Mouse (Mus musculus) midbrain, embryonic 13.5 days (tissue): ENCODE data around the gene Grin2a. TPM values are rescaled to one million over a fixed set of nuclear protein-coding genes. Genes with fewer than 3 reads are reported as not detected.
A peak's percentile ranks its signal among the peaks of the same experiment; 100 is the strongest.

Experiments used
- ATAC-seq: fragments of 200-750 bp; cut with Nextera tagmentation; 2 replicates; pipeline ENCODE4 v1.8.0; 2017; ENCODE audit warnings: mild to moderate bottlenecking, moderate TSS enrichment, moderate library complexity
- H3K27ac ChIP-seq: fragments of 300-500 bp; sonication (generic); 2 replicates; pipeline ENCODE4 v1.5.1; 2015; ENCODE audit warnings: inconsistent platforms, mild to moderate bottlenecking, moderate library complexity
- H3K27me3 ChIP-seq: fragments of 300-500 bp; sonication (generic); 2 replicates; pipeline ENCODE4 v1.6.1; 2015; ENCODE audit warnings: mild to moderate bottlenecking, inconsistent platforms
- H3K36me3 ChIP-seq: fragments of 300-500 bp; sonication (generic); 2 replicates; pipeline ENCODE4 v1.6.1; 2015; ENCODE audit warnings: mild to moderate bottlenecking, inconsistent platforms
- H3K4me1 ChIP-seq: fragments of 300-500 bp; sonication (generic); replicated peaks from 2 replicates; pipeline ENCODE4 v1.6.1; 2015; ENCODE audit warnings: inconsistent platforms
- H3K4me2 ChIP-seq: fragments of 300-500 bp; sonication (generic); replicated peaks from 2 replicates; pipeline ENCODE4 v1.6.1; 2015; ENCODE audit warnings: moderate library complexity, mild to moderate bottlenecking, inconsistent platforms
- H3K4me3 ChIP-seq: fragments of 300-500 bp; sonication (generic); replicated peaks from 2 replicates; pipeline ENCODE4 v1.5.1; 2015; ENCODE audit warnings: mild to moderate bottlenecking, inconsistent platforms
- H3K9ac ChIP-seq: fragments of 300-500 bp; sonication (generic); replicated peaks from 2 replicates; pipeline ENCODE4 v1.6.1; 2015; ENCODE audit warnings: mild to moderate bottlenecking, inconsistent platforms
- H3K9me3 ChIP-seq: fragments of 300-500 bp; sonication (generic); 2 replicates; pipeline ENCODE4 v1.6.1; 2016; ENCODE audit warnings: mild to moderate bottlenecking, inconsistent platforms
- WGBS: fragments of 180-500 bp; shearing (Covaris S2); methylation state at CpG from one replicate; pipeline ENCODE4 v1.1.7; 2015; 5-methylcytosine and 5-hydroxymethylcytosine counted together
- polyA plus RNA-seq: library from polyadenylated mRNA; unstranded; fragments of >200 nt; fragmentation: Nextera tagmentation; extraction: Ambion mirVana; gene quantifications from 2 replicates; pipeline ENCODE4 v1.2.1, GENCODE M21; 2015

Gene Grin2a
- polyA plus RNA-seq, 1 experiment from 2014 or later: 3.8 TPM

DNA sequence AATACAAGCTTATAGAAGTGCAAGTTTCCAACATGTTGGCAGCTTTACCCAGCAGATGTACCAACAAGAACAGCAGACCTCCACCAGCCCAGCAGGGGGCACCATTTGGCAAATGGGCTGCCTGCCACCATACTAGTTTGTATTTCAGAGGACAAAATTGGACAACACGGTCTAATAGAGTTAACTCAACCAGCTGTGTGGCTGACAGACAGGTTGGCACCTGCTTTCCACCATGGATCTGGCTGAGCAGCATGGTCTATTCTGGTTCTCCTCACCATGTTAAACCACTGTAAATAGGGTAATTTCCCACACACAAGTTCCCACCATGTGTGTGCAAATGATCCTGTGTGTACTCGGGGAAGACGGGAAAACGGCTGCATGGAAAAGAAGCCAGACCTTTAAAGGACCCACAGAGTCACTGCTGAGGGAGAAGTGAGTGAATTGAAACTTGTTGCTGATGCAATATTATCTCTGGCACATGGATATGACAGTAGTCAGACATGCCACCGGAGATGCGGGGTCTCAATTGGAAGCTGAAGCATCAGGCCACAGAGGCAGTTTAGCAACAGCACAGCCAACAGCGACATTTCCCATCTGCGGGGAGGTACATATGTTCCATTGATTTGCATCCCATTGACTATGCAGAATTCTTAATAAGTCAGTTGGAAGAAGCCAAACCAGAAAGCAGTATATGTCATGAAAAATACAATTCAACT, 259.8 kb downstream of the Grin2a start:
- no peak overlapping the region for H3K9ac ChIP-seq
- H3K27ac ChIP-seq: no peak overlapping the region
- no peak overlapping the region for H3K4me3 ChIP-seq
- no peaks in the 10 kb centered on the region for H3K27me3 ChIP-seq
- H3K4me1 ChIP-seq: 0 out of 2 replicates have a peak, but pooled peaks cover 3% of the 10 kb centered on the region
- WGBS: 78% methylated on average over 8 of the region's 8 CpGs
- no peaks in the 10 kb centered on the region for H3K36me3 ChIP-seq
- no peaks in the 10 kb centered on the region for H3K9me3 ChIP-seq
- no peak overlapping the region for H3K4me2 ChIP-seq
- ATAC-seq: no peak

DNA sequence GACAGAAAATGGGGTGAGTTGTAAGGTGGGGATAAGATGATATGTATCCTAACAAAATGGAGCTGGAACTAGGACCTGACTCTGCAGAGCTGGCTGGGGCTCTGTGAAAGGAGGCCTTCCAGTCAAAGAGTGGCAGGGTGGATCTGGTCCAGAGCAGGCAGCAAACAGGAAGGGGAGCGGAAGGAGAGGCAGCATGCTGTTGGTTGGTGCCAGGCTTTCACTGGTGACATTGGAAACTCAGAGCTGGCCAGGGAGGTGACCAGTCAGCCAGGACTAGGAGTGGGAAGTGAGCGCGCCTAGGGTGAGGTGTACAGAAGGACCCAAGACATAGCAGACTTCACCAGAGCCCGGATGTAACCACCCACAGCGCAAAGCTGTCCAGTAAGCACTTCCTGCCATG, 267.8 kb downstream of the Grin2a start:
- Histone ChIP-seq H3K36me3 (no peaks in the 10 kb centered on the region), H3K4me1 (no peaks in the 10 kb centered on the region), H3K9ac (no peak overlapping the region), H3K27me3 (no peaks in the 10 kb centered on the region), H3K9me3 (no peaks in the 10 kb centered on the region), H3K4me3 (no peak overlapping the region), H3K4me2 (no peak overlapping the region), H3K27ac (no peak overlapping the region)
- ATAC-seq: no peak
- WGBS: 97% methylated on average over 5 of the region's 5 CpGs

DNA sequence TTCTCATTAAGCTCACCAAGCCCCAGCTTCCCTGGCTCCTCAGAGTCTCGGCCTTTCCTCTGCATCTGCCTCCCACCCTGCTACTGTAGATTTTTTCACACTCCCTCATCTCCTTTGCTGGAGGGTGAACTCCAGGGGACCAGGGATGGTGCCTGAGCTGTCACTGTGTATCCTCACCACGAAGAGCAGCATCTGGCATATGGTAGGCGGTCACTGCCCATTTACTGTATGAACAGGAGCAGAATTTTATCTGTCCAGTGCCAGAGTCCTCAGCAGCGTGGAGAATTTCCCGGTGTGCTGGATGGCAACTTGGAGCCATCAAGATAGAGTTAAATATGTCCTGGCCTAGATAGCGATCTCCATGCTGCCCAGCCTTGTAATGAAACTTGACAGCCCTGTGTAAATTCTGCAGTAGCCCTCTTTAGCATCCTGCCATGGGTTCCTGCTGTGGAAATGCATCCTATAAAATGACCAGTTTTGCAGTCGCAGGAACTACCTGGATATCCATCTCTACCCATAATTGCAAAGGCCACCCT, 269.7 kb downstream of the Grin2a start:
- H3K4me1 ChIP-seq: no peaks in the 10 kb centered on the region
- WGBS: 81% methylated on average over 7 of the region's 7 CpGs
- H3K36me3 ChIP-seq: no peaks in the 10 kb centered on the region
- no peaks in the 10 kb centered on the region for H3K27me3 ChIP-seq
- H3K4me2 ChIP-seq: no peak overlapping the region
- no peak overlapping the region for H3K27ac ChIP-seq
- no peak overlapping the region for H3K9ac ChIP-seq
- H3K9me3 ChIP-seq: no peaks in the 10 kb centered on the region
- H3K4me3 ChIP-seq: no peak overlapping the region
- ATAC-seq: no peak

DNA sequence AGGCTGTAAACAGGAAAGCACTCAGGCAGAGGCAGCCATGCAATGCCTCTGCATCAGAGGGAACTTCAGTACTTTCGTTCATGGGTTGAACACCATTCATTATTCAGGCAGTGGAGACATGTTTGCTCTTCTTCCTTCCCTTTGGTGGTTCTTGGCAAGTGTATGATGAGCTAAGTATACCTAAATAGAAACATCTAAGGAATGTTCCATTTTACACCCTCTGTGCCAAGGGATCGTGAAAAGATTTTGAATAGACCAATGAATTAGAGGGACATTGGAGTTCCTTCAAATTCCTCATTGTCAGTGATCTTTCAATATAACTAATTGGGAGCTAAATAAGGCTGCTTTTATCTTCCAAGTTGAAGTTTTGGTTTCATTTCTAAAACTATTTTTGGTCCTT, 284.0 kb downstream of the Grin2a start:
- Histone ChIP-seq H3K9ac (no peak overlapping the region), H3K9me3 (no peaks in the 10 kb centered on the region), H3K4me3 (no peak overlapping the region), H3K36me3 (no peaks in the 10 kb centered on the region), H3K4me2 (no peak overlapping the region), H3K27me3 (no peaks in the 10 kb centered on the region), H3K4me1 (no peaks in the 10 kb centered on the region), H3K27ac (no peak overlapping the region)
- no peak for ATAC-seq
- 94% methylated on average over 2 of the region's 2 CpGs for WGBS

DNA sequence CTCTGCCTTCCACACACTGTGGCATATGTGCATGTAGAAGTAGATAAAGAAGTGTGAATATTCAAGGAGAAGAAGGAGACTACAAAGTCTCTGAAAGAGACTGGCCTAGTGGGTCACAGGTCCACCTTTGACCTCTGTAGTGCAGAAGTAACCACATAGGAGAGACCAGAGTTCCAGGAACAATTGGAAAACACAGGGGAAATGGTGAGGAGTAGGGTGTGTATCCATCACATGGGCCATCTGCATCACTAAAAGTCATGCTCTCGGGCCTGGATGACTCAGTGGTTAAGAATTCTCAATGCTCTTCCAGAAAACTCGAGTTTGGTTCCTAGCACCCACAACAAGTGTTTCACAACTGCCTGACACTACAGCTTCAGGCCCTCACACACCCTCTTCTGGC, 285.4 kb downstream of the Grin2a start:
- ATAC-seq: no peak
- Histone ChIP-seq H3K4me2 (no peak overlapping the region), H3K9ac (no peak overlapping the region), H3K36me3 (no peaks in the 10 kb centered on the region), H3K27me3 (no peaks in the 10 kb centered on the region), H3K9me3 (no peaks in the 10 kb centered on the region), H3K4me1 (no peaks in the 10 kb centered on the region), H3K4me3 (no peak overlapping the region), H3K27ac (no peak overlapping the region)
- 60% methylated on average over 2 of the region's 2 CpGs for WGBS

DNA sequence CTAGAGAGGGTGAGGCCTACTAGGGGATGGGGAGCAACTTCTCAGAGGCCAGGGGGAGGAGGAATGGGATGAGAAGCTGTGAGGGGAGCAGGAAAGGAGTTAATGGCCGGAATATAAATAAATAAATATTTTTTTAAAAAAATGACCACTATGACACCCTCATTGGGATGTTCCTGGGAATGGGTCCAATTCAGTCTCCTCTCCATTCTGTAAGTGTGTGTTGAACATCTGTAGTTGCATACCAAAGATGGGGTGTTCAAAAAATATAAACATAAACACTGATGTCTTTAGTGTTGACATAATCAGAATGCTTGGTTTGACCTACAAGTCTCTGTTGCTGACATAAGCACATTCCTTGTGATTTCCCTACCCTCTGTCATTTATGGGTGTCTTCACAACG, 298.2 kb downstream of the Grin2a start:
- no peak for ATAC-seq
- H3K27me3 ChIP-seq: no peaks in the 10 kb centered on the region
- 0 out of 2 replicates have a peak, but pooled peaks cover 3% of the 10 kb centered on the region for H3K4me1 ChIP-seq
- no peak overlapping the region for H3K4me3 ChIP-seq
- no peaks in the 10 kb centered on the region for H3K9me3 ChIP-seq
- H3K27ac ChIP-seq: no peak overlapping the region
- no peak overlapping the region for H3K4me2 ChIP-seq
- H3K36me3 ChIP-seq: no peaks in the 10 kb centered on the region
- WGBS: 75% methylated on average over 2 of the region's 2 CpGs
- H3K9ac ChIP-seq: no peak overlapping the region

DNA sequence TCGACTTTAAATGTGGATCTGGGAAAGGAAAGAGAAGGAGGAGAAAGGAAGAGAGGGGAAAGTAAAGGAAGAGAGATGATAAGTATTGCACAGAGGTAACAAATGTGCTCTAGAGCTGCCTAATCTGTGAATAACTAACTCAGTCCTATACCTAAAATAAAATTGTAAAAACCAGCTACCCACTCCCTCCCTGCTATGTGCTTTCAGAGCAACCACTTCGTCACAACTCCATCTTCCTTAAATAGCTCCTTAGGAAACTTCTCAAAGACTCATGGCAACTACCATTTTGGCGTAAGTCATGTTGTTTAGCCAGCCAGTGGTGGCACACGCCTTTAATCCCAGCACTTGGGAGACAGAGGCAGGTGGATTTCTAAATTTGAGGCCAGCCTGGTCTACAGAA, 301.3 kb downstream of the Grin2a start:
- ATAC-seq: no peak
- no peaks in the 10 kb centered on the region for H3K36me3 ChIP-seq
- no peak overlapping the region for H3K4me2 ChIP-seq
- H3K27ac ChIP-seq: no peak overlapping the region
- H3K27me3 ChIP-seq: no peaks in the 10 kb centered on the region
- 83% methylated on average over 4 of the region's 4 CpGs for WGBS
- no peak overlapping the region for H3K9ac ChIP-seq
- no peaks in the 10 kb centered on the region for H3K4me1 ChIP-seq
- no peak overlapping the region for H3K4me3 ChIP-seq
- no peaks in the 10 kb centered on the region for H3K9me3 ChIP-seq

DNA sequence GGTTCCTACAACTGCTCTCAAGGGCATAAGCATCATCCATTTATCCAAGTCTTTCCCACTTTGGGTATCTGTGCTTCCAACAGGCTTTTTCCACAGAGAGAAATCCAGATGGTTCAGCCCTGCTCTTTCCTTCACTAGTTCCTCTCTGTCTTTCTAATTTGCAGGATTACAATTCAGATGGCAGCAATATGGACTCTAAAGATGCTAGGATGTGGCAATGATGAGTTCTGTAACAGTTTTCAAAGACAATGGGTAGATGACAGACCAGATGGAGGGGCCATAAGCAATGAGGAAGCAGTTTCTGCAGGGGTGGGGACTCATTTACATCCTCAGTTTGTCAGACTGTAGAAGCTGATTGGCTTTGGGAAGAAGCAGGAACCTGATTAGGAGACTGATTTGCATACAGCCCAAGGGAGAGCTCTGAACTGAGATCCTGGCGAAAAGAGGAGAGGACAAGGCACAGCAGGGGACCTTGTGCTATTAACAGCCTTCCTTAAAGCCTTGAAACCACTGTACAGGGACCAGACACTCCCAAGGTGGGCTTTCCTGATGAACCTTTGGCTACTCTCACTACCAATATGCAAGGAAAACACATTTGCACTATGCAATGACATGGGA, 306.7 kb downstream of the Grin2a start:
- WGBS: 12% methylated on average over 1 of the region's 1 CpGs
- ATAC-seq: no peak

DNA sequence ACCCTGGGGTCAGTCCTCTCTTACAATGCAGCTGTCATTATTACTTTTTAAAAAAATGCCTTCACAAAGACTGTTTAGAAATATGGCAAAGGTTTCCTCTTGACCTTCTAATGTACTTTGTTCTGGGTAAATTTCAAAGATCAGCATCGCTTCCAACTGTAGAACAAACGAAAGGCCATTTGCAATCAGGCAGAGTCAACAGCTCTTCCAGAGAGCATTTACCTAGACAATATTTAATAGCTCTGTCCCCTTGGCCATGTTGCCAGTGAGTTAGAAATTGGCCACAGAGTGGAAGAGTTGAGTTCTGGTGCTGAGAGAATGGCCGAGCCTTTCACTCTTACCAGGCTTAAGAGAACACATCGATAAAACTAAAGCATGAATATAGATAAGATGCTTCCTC, 314.8 kb downstream of the Grin2a start:
- no peaks in the 10 kb centered on the region for H3K36me3 ChIP-seq
- no peaks in the 10 kb centered on the region for H3K9me3 ChIP-seq
- no peak overlapping the region for H3K9ac ChIP-seq
- 74% methylated on average over 4 of the region's 4 CpGs for WGBS
- H3K27me3 ChIP-seq: no peaks in the 10 kb centered on the region
- no peak overlapping the region for H3K4me2 ChIP-seq
- no peak for ATAC-seq
- no peak overlapping the region for H3K27ac ChIP-seq
- no peak overlapping the region for H3K4me3 ChIP-seq
- peaks cover 22% of the 10 kb centered on the region for H3K4me1 ChIP-seq

More for the DNA sequence above, 306.7 kb downstream of the Grin2a start:
- H3K4me2 ChIP-seq: no peak overlapping the region
- peaks cover 3% of the 10 kb centered on the region; the same call in 1 of the 2 replicates for H3K4me1 ChIP-seq
- no peaks in the 10 kb centered on the region for H3K27me3 ChIP-seq
- H3K36me3 ChIP-seq: no peaks in the 10 kb centered on the region
- H3K4me3 ChIP-seq: no peak overlapping the region
- no peak overlapping the region for H3K9ac ChIP-seq
- H3K9me3 ChIP-seq: no peaks in the 10 kb centered on the region
- H3K27ac ChIP-seq: no peak overlapping the region

DNA sequence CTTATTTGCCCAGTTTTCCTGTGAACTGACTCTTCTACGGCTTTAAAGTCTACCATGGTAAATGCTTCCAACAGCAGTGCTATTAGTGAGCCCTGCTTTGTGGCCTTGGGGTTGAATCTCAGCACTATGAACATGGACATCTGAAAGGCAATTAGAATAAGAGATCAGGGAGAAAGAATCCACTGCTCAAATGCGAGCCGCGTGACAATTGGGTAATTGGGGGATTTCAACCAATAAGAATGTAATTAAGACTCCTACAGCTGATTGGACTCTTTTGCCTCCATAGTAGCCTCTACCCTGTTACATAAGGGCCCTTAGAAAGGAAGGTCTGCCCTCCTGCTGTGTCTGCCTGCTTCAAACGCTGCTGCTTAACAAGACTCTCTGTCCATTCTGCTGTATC, 315.4 kb downstream of the Grin2a start:
- Histone ChIP-seq H3K36me3 (no peaks in the 10 kb centered on the region), H3K9ac (no peak overlapping the region), H3K27me3 (no peaks in the 10 kb centered on the region), H3K4me3 (no peak overlapping the region), H3K27ac (no peak overlapping the region), H3K4me1 (peaks cover 22% of the 10 kb centered on the region), H3K9me3 (no peaks in the 10 kb centered on the region), H3K4me2 (no peak overlapping the region)
- 27% methylated on average over 5 of the region's 5 CpGs for WGBS
- ATAC-seq: peak; percentile 53

DNA sequence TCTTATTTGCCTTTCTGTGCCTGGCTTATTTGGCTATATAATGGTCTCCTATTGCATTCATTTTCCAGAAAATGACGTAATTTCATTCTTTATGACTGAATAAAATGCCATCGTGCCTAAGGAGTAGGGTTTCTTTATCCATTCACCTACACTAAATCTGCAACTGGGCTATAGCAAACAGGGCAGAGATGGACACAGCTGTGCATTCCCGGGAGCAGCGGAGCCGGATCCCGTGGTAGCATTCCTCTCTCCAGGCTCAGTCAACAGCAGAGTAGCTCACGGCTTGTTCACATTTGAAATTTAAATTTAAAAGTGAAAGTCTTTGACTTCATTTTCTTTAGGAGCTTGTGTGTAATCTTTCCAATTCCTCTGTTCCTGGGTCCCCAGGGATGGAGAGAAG, 316.6 kb downstream of the Grin2a start:
- no peak overlapping the region for H3K9ac ChIP-seq
- no peaks in the 10 kb centered on the region for H3K36me3 ChIP-seq
- no peak overlapping the region for H3K4me3 ChIP-seq
- H3K27ac ChIP-seq: no peak overlapping the region
- no peak overlapping the region for H3K4me2 ChIP-seq
- no peaks in the 10 kb centered on the region for H3K27me3 ChIP-seq
- no peak for ATAC-seq
- WGBS: 28% methylated on average over 7 of the region's 7 CpGs
- peaks cover 22% of the 10 kb centered on the region for H3K4me1 ChIP-seq
- no peaks in the 10 kb centered on the region for H3K9me3 ChIP-seq

DNA sequence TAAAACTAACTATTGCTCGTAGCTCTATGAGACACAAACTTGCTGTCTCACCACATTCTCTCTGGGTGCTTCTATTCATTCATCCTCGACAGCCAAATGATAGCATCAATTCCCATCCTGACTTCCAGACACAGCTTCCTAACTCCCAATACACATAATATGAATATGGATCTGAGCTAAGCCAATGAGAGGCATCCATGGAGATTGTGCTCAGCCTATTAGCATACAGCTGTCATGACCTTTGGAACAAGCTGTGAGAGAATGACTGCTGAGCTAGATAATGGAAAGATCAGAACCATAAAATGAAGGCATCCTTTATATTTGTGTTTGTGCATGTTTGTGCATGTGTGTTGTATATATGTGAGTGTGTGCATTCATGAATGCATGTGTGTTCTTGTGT, 323.0 kb downstream of the Grin2a start:
- Histone ChIP-seq H3K36me3 (no peaks in the 10 kb centered on the region), H3K9me3 (no peaks in the 10 kb centered on the region), H3K27me3 (no peaks in the 10 kb centered on the region), H3K4me3 (no peak overlapping the region), H3K4me1 (peaks cover 25% of the 10 kb centered on the region), H3K9ac (no peak overlapping the region), H3K4me2 (no peak overlapping the region), H3K27ac (peak overlapping the region; percentile 51; the same call in 1 of the 2 replicates)
- WGBS: 33% methylated on average over 2 of the region's 2 CpGs
- peak; percentile 86 for ATAC-seq
